Comparison of ENCODE assay signal across 23 mouse cellular contexts in the genomic region with DNA sequence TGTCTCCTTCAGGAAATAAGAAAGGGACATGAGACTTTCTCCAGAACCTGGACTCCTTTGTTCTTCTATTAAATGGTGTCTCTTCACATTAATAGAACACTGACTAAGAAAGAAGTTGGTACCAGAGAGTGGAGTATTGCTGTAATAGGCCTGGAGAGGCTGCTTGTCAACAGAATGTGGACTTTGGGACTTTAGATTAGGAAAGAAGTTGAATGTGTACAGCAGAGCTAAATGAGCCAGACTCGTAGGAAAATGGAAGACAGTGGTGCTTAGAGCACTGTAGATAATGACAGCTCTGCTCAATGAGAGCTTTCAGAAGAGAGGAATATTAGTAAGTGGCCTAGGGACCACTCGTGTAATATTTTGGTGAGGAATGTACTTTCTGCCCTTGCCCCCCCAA.
"Had no signal": no experiment of that assay in that cellular context is flagged by ENCODE, and none has a peak within 500 bp of the region (broad histone marks: within the 10 kb centered on the region; RNA-seq: fewer than 3 reads in every experiment).

No protein-coding gene starts in this region.

- ATAC-seq: inflammation-experienced regulatory T-cells, adult 6 months; midbrain, embryonic 13.5 days; midbrain, embryonic 16.5 days had no signal

- DNase-seq: kidney, adult 18-20 months; kidney, adult 9 months; kidney, postnatal 14 days; kidney, postnatal 4 days; left cerebral cortex, postnatal 4 days; lung, adult 18-20 months; lung, postnatal 10 days; lung, postnatal 36 days; retina, postnatal 1 day; right cerebral cortex, postnatal 25 days; spleen, adult 18-20 months; thymus, adult 2 months; thymus, postnatal 14 days had no signal

- H3K36me3 ChIP-seq: limb, embryonic 15.5 days; lung, embryonic 15.5 days; midbrain, embryonic 13.5 days had no signal

- H3K4me1 ChIP-seq: limb, embryonic 12.5 days; limb, embryonic 15.5 days; lung, embryonic 15.5 days; midbrain, embryonic 10.5 days; midbrain, embryonic 13.5 days; neural tube, embryonic 13.5 days had no signal

- H3K27ac ChIP-seq: limb, embryonic 12.5 days; limb, embryonic 15.5 days; lung, embryonic 15.5 days; midbrain, embryonic 10.5 days; midbrain, embryonic 13.5 days; neural tube, embryonic 13.5 days had no signal

- H3K9me3 ChIP-seq: limb, embryonic 12.5 days; limb, embryonic 15.5 days; lung, embryonic 15.5 days; midbrain, embryonic 10.5 days; midbrain, embryonic 13.5 days; neural tube, embryonic 13.5 days had no signal

- H3K27me3 ChIP-seq: limb, embryonic 12.5 days; limb, embryonic 15.5 days; lung, embryonic 15.5 days; midbrain, embryonic 13.5 days; neural tube, embryonic 13.5 days had no signal

- H3K4me2 ChIP-seq: limb, embryonic 12.5 days; limb, embryonic 15.5 days; lung, embryonic 15.5 days; midbrain, embryonic 13.5 days; neural tube, embryonic 13.5 days had no signal

- H3K4me3 ChIP-seq: limb, embryonic 12.5 days; limb, embryonic 15.5 days; lung, embryonic 15.5 days; megakaryocyte, embryonic 14.5 days; midbrain, embryonic 10.5 days; midbrain, embryonic 13.5 days; myocyte; neural tube, embryonic 13.5 days had no signal

- H3K9ac ChIP-seq: limb, embryonic 12.5 days; limb, embryonic 15.5 days; lung, embryonic 15.5 days; midbrain, embryonic 13.5 days; neural tube, embryonic 13.5 days had no signal
